Mouse (Mus musculus): ENCODE measurements around the gene Papola. TPM values are rescaled to one million over a fixed set of nuclear protein-coding genes. Genes with fewer than 3 reads are reported as not detected.
"Not testable (repeated sequence)": the region's sequence is repeated elsewhere in the genome, so short reads cannot be mapped to it uniquely, and the experiment has no call there.

Gene Papola
- total RNA-seq, 2 experiments from 2014 or later = 168 to 174 TPM

DNA sequence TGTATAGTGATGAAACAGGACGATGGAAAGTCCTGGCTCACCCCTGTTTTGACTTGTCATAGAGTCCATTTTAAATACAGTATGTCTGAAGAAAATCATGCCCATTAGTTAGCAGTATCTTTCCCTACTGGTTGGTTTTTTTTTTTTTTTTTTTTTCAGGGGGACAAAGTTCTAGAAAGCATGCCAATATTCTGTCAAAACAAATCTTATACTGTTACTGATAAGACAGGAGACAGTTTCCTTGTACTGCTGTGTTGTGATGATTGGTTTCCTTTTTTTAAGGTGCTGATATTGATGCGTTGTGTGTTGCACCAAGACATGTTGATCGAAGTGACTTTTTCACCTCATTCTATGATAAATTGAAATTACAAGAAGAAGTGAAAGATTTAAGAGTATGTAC, 21.7 kb downstream of the Papola start:
- DNase-seq = no peak

DNA sequence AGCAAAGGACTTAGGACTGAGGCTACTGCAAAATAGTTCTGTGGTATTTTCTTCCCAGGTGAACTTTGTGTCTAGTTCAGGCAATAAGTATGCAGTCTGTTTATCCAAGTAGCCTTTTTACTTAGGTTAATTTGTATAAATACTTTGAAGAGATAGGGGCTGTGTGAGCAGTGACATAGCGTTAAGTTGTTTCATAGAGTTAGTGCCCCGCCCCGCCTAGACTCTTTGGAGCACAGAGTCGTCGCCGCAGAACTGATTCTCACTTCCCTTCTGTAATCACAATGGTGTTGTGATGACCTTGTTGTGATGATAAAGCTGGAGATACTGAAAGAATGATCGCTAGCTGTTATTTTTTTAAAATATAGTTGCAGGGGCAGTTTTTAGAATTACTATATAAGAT, 22.9 kb downstream of the Papola start:
- no peak for DNase-seq

- DNase-seq = no peak
Observed at GRCm38 (mm10) chr12:105808945-105809344, 24.5 kb downstream of the Papola start.

DNA sequence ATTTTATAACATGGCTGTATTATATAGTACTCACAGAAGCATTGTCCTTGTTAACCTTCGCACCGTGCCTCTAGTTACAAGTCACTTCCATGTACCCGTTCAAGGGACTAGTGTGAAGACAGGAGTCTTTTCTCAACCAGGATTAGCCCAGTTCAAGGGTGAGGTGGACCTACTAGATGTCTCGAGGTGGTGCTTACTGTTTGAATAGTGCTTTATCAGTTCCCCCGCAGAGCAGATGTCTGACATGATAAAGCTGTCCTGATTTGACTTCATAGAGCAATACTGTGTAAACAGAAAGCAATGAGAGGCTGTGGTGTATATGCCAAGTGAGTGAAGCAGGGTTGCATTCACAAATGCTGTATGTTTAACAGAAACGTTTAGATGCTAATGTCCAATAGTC, 26.1 kb downstream of the Papola start:
- no peak for DNase-seq

DNA sequence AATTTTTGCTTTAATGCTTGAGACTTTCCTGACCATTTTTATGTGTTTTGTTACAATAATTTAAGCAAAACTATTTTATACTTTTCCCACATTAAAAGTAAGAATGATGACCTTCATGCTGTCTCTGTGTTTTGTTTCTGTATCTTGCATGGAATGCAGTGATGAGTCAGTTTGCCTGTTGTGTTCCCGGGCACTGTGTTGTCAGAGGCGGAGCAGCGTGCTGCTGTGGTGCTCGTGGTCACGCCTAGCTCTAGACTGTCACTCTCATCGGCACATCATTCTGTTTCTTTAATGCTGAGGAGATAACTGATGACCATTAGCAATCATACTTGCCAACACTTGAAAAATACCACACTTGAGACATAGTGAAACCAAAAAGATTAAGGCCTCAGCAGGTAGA, 29.5 kb downstream of the Papola start:
- no peak for DNase-seq

DNA sequence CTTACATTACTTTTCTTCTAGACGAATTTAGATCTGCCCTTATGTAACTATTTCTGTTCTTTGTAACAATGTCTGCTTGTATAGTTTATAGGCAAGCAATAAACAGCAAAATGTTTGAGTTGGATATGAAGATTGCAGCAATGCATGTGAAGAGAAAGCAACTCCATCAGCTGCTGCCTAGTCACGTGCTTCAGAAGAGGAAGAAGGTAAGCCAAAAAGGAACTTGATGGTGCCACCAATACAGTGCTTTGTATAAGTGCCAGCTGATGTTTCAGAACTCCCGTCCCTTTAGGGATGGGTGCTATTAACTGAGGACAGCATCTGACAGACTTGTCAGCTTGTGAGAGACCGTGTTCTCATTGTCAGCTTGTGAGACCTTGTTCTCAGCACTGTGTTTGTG, 39.0 kb downstream of the Papola start:
- no peak for DNase-seq

- DNase-seq = no peak
Observed at GRCm38 (mm10) chr12:105824743-105825142, 40.2 kb downstream of the Papola start.

GRCm38 (mm10) chr12:105825266-105825665, 40.8 kb downstream of the Papola start:
- DNase-seq = no peak

DNA sequence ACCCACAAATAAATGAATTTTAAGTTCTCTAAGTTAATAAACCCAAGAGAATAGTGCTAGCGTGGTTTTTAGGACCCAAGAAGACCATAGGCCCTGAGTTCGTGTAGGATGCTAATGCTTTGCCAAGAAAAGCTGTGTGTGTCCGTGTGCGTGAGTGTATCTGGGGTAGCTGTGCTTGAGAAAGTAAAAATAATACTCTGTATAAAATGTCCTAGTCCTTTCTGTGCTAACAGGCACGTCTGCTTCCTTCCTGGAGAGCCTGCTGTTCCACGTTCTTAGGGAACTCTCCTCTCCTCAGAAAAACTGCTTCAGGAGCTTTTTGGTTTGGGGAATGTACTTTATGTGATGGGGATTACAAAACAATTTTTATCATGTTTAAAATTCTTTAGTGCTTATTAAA, 48.0 kb downstream of the Papola start:
- DNase-seq = no peak

DNA sequence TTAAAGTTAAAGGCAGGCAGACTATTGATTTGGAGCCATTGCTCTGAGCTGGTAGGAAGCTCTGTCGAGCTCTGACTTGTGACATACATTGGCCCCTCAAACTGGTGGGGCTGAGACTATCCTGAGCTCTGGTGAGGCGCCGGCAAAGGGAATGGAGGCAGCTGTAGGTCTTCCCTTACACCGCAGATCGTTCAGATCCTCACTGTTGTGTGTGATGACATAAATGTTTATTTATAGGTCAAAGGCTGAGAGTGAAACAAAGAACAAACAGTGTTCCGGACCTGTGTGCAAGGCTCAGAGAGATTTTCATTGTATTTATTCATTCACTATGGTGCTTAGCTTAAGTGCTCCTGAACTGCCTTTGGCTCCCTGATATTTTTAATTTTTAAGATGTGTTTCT, 50.4 kb downstream of the Papola start:
- DNase-seq = no peak

DNA sequence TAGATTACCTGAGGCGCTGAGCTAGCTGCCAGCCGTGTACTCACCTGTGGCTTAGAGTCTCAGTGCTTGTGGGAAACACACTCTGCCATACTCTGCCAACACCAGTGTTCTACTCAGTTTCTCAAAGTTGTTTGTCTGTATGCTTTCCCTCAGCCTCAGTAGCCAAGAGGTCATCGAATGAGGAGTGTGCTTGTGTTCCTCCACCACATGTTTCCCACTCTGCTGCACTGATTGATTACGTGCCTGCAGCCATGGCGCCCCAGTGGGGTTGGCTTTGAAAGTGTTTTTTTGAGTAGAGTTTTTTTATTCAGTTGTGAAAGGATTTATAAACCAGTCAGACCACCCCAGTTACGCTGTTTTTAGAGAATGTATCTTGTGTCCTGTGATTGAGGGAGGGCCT, 51.1 kb downstream of the Papola start:
- DNase-seq = no peak

- DNase-seq = peak; percentile 38
Observed at GRCm38 (mm10) chr12:105836196-105836595, 51.7 kb downstream of the Papola start.

- no peak for DNase-seq
Observed at GRCm38 (mm10) chr12:105839096-105839495, 54.6 kb downstream of the Papola start.

- DNase-seq = not testable (repeated sequence)
Observed at GRCm38 (mm10) chr12:105840545-105840944, 56.1 kb downstream of the Papola start.

GRCm38 (mm10) chr12:105843243-105844005, 58.9 kb downstream of the Papola start:
- peak; percentile 51 for DNase-seq

GRCm38 (mm10) chr12:105844406-105844805, 59.9 kb downstream of the Papola start:
- DNase-seq = no peak

GRCm38 (mm10) chr12:105849102-105849501, 64.6 kb downstream of the Papola start:
- DNase-seq = no peak

GRCm38 (mm10) chr12:105850675-105851074, 66.2 kb downstream of the Papola start:
- no peak for DNase-seq

GRCm38 (mm10) chr12:105852798-105853197, 68.3 kb downstream of the Papola start:
- DNase-seq = no peak

DNA sequence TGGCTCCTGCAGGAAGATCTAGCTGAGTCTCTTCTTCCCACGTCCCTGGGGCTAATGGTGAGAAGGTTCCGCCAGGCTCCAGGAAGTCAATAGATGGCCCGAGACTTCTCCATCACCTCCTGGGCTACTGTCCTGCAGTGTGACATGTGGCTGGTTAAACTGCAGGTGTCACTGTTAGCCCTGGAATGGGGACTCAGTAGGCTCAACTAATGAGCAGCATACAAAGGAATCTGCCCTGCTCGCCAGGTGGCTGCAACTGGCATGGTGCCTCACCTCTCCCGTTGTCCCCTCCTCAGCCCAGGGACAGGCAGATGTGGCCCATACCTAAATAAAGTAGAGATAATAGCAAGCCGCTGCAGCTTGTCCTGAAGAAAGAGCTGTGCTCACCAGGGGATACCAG, 70.1 kb downstream of the Papola start:
- DNase-seq = peak; percentile 47

- no peak for DNase-seq
Observed at GRCm38 (mm10) chr12:105857902-105858640, 73.6 kb downstream of the Papola start.

GRCm38 (mm10) chr12:105862072-105862471, 77.6 kb downstream of the Papola start:
- DNase-seq = no peak

DNA sequence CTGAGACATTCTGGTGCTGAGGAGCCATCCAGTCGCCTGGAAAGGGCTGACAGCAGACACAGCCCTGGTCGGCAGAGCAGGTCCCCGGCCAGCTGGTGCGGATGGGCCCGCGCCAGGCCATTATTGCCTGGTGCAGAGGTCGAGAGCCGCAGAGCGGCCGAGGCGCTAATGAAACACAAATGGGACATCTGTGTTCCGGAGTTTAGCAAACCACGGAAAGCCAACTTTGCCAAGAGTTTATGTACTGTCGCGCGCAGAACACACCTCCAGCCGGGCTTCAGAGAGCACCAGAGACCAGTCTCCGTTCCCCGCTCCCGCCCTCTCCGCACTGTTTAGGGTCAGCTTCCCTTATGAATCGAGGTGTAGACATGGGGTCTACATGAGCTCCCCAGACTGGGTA, 78.1 kb downstream of the Papola start:
- no peak for DNase-seq

GRCm38 (mm10) chr12:105863436-105863835, 78.9 kb downstream of the Papola start:
- no peak for DNase-seq
